Mouse (Mus musculus): ENCODE measurements around the gene Hdx. TPM values are rescaled to one million over a fixed set of nuclear protein-coding genes. Genes with fewer than 3 reads are reported as not detected.

The Hdx gene
- polyA plus RNA-seq, 1 experiment: not detected

DNA sequence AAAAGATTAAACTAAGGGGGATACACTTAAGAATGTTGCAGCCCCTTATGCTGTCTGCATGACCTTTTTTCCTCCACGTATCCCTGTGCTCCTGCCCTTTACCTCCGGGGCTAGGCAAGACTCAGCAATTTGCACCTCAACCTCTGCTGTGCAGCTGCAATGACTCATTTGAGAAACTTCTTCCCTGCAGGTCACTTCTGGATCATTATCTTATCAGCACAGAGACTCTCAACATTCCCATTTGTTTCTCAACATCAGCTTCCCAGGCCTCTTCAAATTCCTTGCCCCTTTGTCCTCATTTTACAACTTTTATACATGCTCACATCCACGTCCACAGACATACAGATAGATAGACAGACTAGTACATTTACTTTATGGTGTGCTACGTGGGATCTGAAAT is 51.9 kb downstream of the Hdx start:
- Histone ChIP-seq H3K79me2 (ENCODE audit: control insufficient read depth, insufficient read depth) (no peaks in the 10 kb centered on the region), H3K27me3 (ENCODE audit: control insufficient read depth, insufficient read depth, insufficient read length) (no peaks in the 10 kb centered on the region), H3K36me3 (ENCODE audit: control insufficient read depth, insufficient read depth) (no peaks in the 10 kb centered on the region), H3ac (ENCODE audit: control insufficient read depth, insufficient read length) (no peak overlapping the region), H3K4me3 (no peak overlapping the region), H3K4me2 (ENCODE audit: low read depth) (no peak overlapping the region)
- TF ChIP-seq E2F4 (IDR thresholded peaks at IDR 0.05; ENCODE audit: insufficient read depth) (no peak), MAX (IDR thresholded peaks at IDR 0.05; ENCODE audit: low read depth) (no peak), POLR2A (IDR thresholded peaks at IDR 0.05; ENCODE audit: insufficient read length, low read depth) (no peak), CEBPB (IDR thresholded peaks at IDR 0.05; ENCODE audit: insufficient read depth, poor library complexity, severe bottlenecking) (no peak), TCF12 (IDR thresholded peaks at IDR 0.05; ENCODE audit: insufficient read depth, poor library complexity, severe bottlenecking) (no peak), MYOD1 (IDR thresholded peaks at IDR 0.05; ENCODE audit: control insufficient read depth in 1 of 3, insufficient read length in 2 of 3, low read depth in 2 of 3) (no peak), TCF3 (IDR thresholded peaks at IDR 0.05; ENCODE audit: insufficient read length, low read depth) (no peak), SRF (IDR thresholded peaks at IDR 0.05; ENCODE audit: control insufficient read depth, insufficient read length, low read depth) (no peak), MYOG (IDR thresholded peaks at IDR 0.05; ENCODE audit: control insufficient read depth in 1 of 3, insufficient read depth in 1 of 3, insufficient read length in 2 of 3, low read depth in 2 of 3) (no peak), REST (IDR thresholded peaks at IDR 0.05; ENCODE audit: insufficient read depth, insufficient read length) (no peak), USF1 (IDR thresholded peaks at IDR 0.05; ENCODE audit: low read depth) (no peak)

DNA sequence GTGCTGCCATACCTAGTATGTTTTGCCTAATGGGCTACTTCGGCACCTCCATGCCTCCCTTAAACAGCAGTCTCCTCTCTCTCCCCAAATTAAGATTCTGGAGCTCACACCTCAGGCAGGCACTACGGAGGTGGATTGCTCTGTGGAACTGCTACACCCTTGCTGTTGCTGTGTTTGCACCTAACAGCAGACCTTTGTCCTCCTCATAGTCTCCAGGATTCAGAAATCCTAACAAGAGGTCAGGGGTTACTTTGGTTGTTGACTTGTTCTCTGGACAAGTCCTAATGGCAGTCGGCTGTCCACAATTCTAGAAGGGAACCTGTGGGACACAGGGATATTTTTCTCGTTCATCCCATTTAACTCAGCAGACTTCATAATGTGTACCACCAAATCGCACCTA is 56.3 kb downstream of the Hdx start:
- H3K4me2 ChIP-seq (ENCODE audit: low read depth): no peak overlapping the region
- H3ac ChIP-seq (ENCODE audit: control insufficient read depth, insufficient read length): no peak overlapping the region
- H3K36me3 ChIP-seq (ENCODE audit: control insufficient read depth, insufficient read depth): no peaks in the 10 kb centered on the region
- no peaks in the 10 kb centered on the region for H3K79me2 ChIP-seq (ENCODE audit: control insufficient read depth, insufficient read depth)
- H3K4me3 ChIP-seq: no peak overlapping the region
- H3K27me3 ChIP-seq (ENCODE audit: control insufficient read depth, insufficient read depth, insufficient read length): no peaks in the 10 kb centered on the region
- no peak for TF ChIP-seq MAX (IDR thresholded peaks at IDR 0.05; ENCODE audit: low read depth)
- no peak for TF ChIP-seq REST (IDR thresholded peaks at IDR 0.05; ENCODE audit: insufficient read depth, insufficient read length)
- no peak for TF ChIP-seq POLR2A (IDR thresholded peaks at IDR 0.05; ENCODE audit: insufficient read length, low read depth)
- TF ChIP-seq POLR2AphosphoS2 (IDR thresholded peaks at IDR 0.05; ENCODE audit: insufficient read length, low read depth): no peak
- no peak for TF ChIP-seq SRF (IDR thresholded peaks at IDR 0.05; ENCODE audit: control insufficient read depth, insufficient read length, low read depth)
- TF ChIP-seq TCF12 (IDR thresholded peaks at IDR 0.05; ENCODE audit: insufficient read depth, poor library complexity, severe bottlenecking): no peak
- no peak for TF ChIP-seq TCF3 (IDR thresholded peaks at IDR 0.05; ENCODE audit: insufficient read length, low read depth)
- no peak for TF ChIP-seq CEBPB (IDR thresholded peaks at IDR 0.05; ENCODE audit: insufficient read depth, poor library complexity, severe bottlenecking)
- TF ChIP-seq MYOD1 (IDR thresholded peaks at IDR 0.05; ENCODE audit: control insufficient read depth in 1 of 3, insufficient read length in 2 of 3, low read depth in 2 of 3): no peak
- no peak for TF ChIP-seq MYOG (IDR thresholded peaks at IDR 0.05; ENCODE audit: control insufficient read depth in 1 of 3, insufficient read depth in 1 of 3, insufficient read length in 2 of 3, low read depth in 2 of 3)
- TF ChIP-seq E2F4 (IDR thresholded peaks at IDR 0.05; ENCODE audit: insufficient read depth): no peak
- TF ChIP-seq USF1 (IDR thresholded peaks at IDR 0.05; ENCODE audit: low read depth): no peak

DNA sequence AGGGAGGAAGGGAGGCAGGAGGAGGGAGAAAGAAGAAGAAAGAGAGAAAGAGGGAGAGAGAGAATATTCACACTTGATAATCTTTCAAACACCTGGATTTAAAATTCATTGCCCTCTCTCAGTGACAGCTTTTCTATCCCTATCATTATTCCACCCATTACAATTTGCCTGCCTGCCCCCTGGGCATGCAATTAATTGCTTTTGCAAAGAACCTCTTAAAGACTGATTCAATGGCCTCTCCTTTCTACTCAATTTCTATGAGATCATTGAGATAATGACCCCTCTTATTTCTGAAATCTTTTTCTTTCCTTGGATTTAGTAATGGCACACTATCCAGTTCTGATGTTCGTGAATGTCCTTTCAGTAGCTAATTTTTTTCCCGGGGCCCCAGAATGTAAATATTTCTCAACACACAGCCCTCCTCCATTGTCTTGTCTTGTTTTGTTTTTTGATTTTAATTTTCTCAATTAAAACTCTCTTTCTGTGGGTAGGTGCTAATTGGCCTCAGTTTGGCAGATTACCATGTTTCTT is 99.2 kb downstream of the Hdx start:
- H3K36me3 ChIP-seq (ENCODE audit: control insufficient read depth, insufficient read depth): no peaks in the 10 kb centered on the region

DNA sequence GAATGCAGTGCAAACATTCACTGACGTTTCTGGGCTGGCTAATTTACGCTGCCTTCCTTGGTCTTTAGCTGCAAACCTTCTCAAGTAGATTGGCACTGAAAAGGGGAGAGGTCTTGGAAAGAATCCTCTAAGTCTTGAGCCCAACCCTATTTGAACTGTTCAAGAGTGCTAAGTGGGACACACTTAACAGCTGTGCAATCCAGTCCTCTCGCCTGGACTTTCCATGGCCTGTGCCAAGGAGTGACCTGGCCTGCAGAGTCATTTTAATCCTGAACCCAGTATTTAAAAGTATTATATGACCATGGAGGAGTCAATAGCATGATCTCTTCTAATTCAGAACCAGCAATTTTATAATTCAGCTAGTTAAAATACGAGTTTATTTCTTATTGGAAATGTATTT is 109.3 kb downstream of the Hdx start:
- no peaks in the 10 kb centered on the region for H3K79me2 ChIP-seq (ENCODE audit: control insufficient read depth, insufficient read depth)
- no peaks in the 10 kb centered on the region for H3K27me3 ChIP-seq (ENCODE audit: control insufficient read depth, insufficient read depth, insufficient read length)
- H3K4me3 ChIP-seq: no peak overlapping the region
- no peak overlapping the region for H3ac ChIP-seq (ENCODE audit: control insufficient read depth, insufficient read length)
- H3K4me2 ChIP-seq (ENCODE audit: low read depth): no peak overlapping the region
- TF ChIP-seq MAX (IDR thresholded peaks at IDR 0.05; ENCODE audit: low read depth): no peak
- H3K36me3 ChIP-seq (ENCODE audit: control insufficient read depth, insufficient read depth): no peaks in the 10 kb centered on the region

More for the DNA sequence above, 99.2 kb downstream of the Hdx start:
- no peak overlapping the region for H3K4me3 ChIP-seq
- H3K79me2 ChIP-seq (ENCODE audit: control insufficient read depth, insufficient read depth): no peaks in the 10 kb centered on the region
- TF ChIP-seq TCF3 (IDR thresholded peaks at IDR 0.05; ENCODE audit: insufficient read length, low read depth): no peak
- TF ChIP-seq POLR2AphosphoS2 (IDR thresholded peaks at IDR 0.05; ENCODE audit: insufficient read length, low read depth): no peak
- TF ChIP-seq CEBPB (IDR thresholded peaks at IDR 0.05; ENCODE audit: insufficient read depth, poor library complexity, severe bottlenecking): no peak
- TF ChIP-seq USF1 (IDR thresholded peaks at IDR 0.05; ENCODE audit: low read depth): no peak
- no peak for TF ChIP-seq E2F4 (IDR thresholded peaks at IDR 0.05; ENCODE audit: insufficient read depth)
- no peak for TF ChIP-seq TCF12 (IDR thresholded peaks at IDR 0.05; ENCODE audit: insufficient read depth, poor library complexity, severe bottlenecking)
- no peak for TF ChIP-seq POLR2A (IDR thresholded peaks at IDR 0.05; ENCODE audit: insufficient read length, low read depth)
- no peak for TF ChIP-seq MYOG (IDR thresholded peaks at IDR 0.05; ENCODE audit: control insufficient read depth in 1 of 3, insufficient read depth in 1 of 3, insufficient read length in 2 of 3, low read depth in 2 of 3)
- TF ChIP-seq SRF (IDR thresholded peaks at IDR 0.05; ENCODE audit: control insufficient read depth, insufficient read length, low read depth): no peak
- no peak overlapping the region for H3K4me2 ChIP-seq (ENCODE audit: low read depth)
- no peak overlapping the region for H3ac ChIP-seq (ENCODE audit: control insufficient read depth, insufficient read length)
- no peaks in the 10 kb centered on the region for H3K27me3 ChIP-seq (ENCODE audit: control insufficient read depth, insufficient read depth, insufficient read length)

GRCm38 (mm10) chrX:111577044-111577443 is 119.8 kb downstream of the Hdx start:
- Histone ChIP-seq H3K79me2 (ENCODE audit: control insufficient read depth, insufficient read depth) (no peaks in the 10 kb centered on the region), H3K4me2 (ENCODE audit: low read depth) (no peak overlapping the region), H3K4me3 (no peak overlapping the region), H3ac (ENCODE audit: control insufficient read depth, insufficient read length) (no peak overlapping the region), H3K36me3 (ENCODE audit: control insufficient read depth, insufficient read depth) (no peaks in the 10 kb centered on the region), H3K27me3 (ENCODE audit: control insufficient read depth, insufficient read depth, insufficient read length) (no peaks in the 10 kb centered on the region)
- TF ChIP-seq E2F4 (IDR thresholded peaks at IDR 0.05; ENCODE audit: insufficient read depth): no peak
- TF ChIP-seq MAX (IDR thresholded peaks at IDR 0.05; ENCODE audit: low read depth): no peak
- no peak for TF ChIP-seq POLR2AphosphoS2 (IDR thresholded peaks at IDR 0.05; ENCODE audit: insufficient read length, low read depth)
- no peak for TF ChIP-seq MYOD1 (IDR thresholded peaks at IDR 0.05; ENCODE audit: control insufficient read depth in 1 of 3, insufficient read length in 2 of 3, low read depth in 2 of 3)
- TF ChIP-seq POLR2A (IDR thresholded peaks at IDR 0.05; ENCODE audit: insufficient read length, low read depth): no peak
- no peak for TF ChIP-seq MYOG (IDR thresholded peaks at IDR 0.05; ENCODE audit: control insufficient read depth in 1 of 3, insufficient read depth in 1 of 3, insufficient read length in 2 of 3, low read depth in 2 of 3)
- TF ChIP-seq SRF (IDR thresholded peaks at IDR 0.05; ENCODE audit: control insufficient read depth, insufficient read length, low read depth): no peak
- no peak for TF ChIP-seq TCF3 (IDR thresholded peaks at IDR 0.05; ENCODE audit: insufficient read length, low read depth)
- no peak for TF ChIP-seq TCF12 (IDR thresholded peaks at IDR 0.05; ENCODE audit: insufficient read depth, poor library complexity, severe bottlenecking)
- no peak for TF ChIP-seq CEBPB (IDR thresholded peaks at IDR 0.05; ENCODE audit: insufficient read depth, poor library complexity, severe bottlenecking)
- TF ChIP-seq REST (IDR thresholded peaks at IDR 0.05; ENCODE audit: insufficient read depth, insufficient read length): no peak
- TF ChIP-seq USF1 (IDR thresholded peaks at IDR 0.05; ENCODE audit: low read depth): no peak

Measured in myocyte (in vitro differentiated cells).